Mouse (Mus musculus) neural tube, embryonic 13.5 days (tissue): ENCODE data around the gene Dock2. TPM values are rescaled to one million over a fixed set of nuclear protein-coding genes. Genes with fewer than 3 reads are reported as not detected.

Experiments
- ATAC-seq: fragments of 200-750 bp; cut with Nextera tagmentation; 2 replicates; pipeline ENCODE4 v1.8.0; 2017; ENCODE audit warnings: low read depth, mild to moderate bottlenecking, moderate TSS enrichment, moderate library complexity
- H3K27ac ChIP-seq: fragments of 300-500 bp; sonication (generic); replicated peaks from 2 replicates; pipeline ENCODE4 v1.5.1; 2015; ENCODE audit warnings: moderate library complexity, mild to moderate bottlenecking, inconsistent platforms
- H3K27me3 ChIP-seq: fragments of 300-500 bp; sonication (generic); 2 replicates; pipeline ENCODE4 v1.6.1; 2015; ENCODE audit warnings: mild to moderate bottlenecking, inconsistent platforms
- H3K36me3 ChIP-seq: fragments of 300-500 bp; sonication (generic); 2 replicates; pipeline ENCODE4 v1.6.1; 2015; ENCODE audit warnings: mild to moderate bottlenecking, inconsistent platforms
- H3K4me1 ChIP-seq: fragments of 300-500 bp; sonication (generic); replicated peaks from 2 replicates; pipeline ENCODE4 v1.6.1; 2015; ENCODE audit warnings: inconsistent platforms
- H3K4me2 ChIP-seq: fragments of 300-500 bp; sonication (generic); 2 replicates; pipeline ENCODE4 v1.6.1; 2015; ENCODE audit warnings: inconsistent platforms, mild to moderate bottlenecking, moderate library complexity
- H3K4me3 ChIP-seq: fragments of 300-500 bp; sonication (generic); 2 replicates; pipeline ENCODE4 v1.5.1; 2015; ENCODE audit warnings: mild to moderate bottlenecking, inconsistent platforms
- H3K9ac ChIP-seq: fragments of 300-500 bp; sonication (generic); 2 replicates; pipeline ENCODE4 v1.6.1; 2015; ENCODE audit warnings: moderate library complexity, mild to moderate bottlenecking, inconsistent platforms
- H3K9me3 ChIP-seq: fragments of 300-500 bp; sonication (generic); 2 replicates; pipeline ENCODE4 v1.6.1; 2016; ENCODE audit warnings: inconsistent platforms
- WGBS: fragments of 180-500 bp; shearing (Covaris S2); methylation state at CpG from one replicate; pipeline ENCODE4 v1.1.7; 2015; 5-methylcytosine and 5-hydroxymethylcytosine counted together
- polyA plus RNA-seq: library from polyadenylated mRNA; unstranded; fragments of >200 nt; fragmentation: Nextera tagmentation; extraction: Ambion mirVana; gene quantifications from 2 replicates; pipeline ENCODE4 v1.2.1, GENCODE M21; 2015

Dock2 gene
- polyA plus RNA-seq, 1 experiment from 2014 or later: 0.80 TPM

DNA sequence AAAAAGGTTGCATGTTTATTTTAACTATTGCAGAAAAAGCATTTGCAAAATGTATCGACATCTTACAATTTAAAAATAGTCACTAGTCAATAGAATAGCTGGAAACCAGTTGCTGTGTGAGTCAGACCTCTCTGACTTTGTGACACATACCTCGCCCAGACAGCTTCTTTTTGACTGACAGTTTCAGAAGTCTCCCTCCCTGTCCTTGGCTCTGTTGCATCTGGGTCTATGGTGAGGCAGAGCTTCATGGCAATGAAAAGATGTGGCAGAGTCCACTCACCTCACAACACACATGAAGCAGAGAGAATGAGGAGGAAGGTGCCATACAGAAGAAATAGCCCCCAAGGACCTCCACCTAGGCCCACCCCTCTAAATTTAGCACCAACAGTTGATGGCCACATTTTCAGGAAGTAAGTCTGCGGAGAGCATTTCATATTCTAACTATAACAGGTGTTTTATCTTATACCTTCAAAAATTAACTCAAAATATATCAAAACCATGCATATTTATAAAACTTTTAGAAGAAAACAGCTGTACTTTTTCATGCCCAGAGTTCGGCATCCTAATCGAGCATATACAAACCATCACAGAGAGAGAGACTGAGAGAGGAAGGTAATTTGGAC lies 19.8 kb downstream of the Dock2 start:
- ATAC-seq: no peak
- Histone ChIP-seq H3K9me3 (0 out of 2 replicates have a peak, but pooled peaks cover 5% of the 10 kb centered on the region), H3K36me3 (no peaks in the 10 kb centered on the region), H3K9ac (no peak overlapping the region), H3K4me1 (no peaks in the 10 kb centered on the region), H3K27ac (no peak overlapping the region), H3K4me3 (no peak overlapping the region), H3K4me2 (no peak overlapping the region), H3K27me3 (no peaks in the 10 kb centered on the region)
- 88% methylated on average over 5 of the region's 5 CpGs for WGBS

DNA sequence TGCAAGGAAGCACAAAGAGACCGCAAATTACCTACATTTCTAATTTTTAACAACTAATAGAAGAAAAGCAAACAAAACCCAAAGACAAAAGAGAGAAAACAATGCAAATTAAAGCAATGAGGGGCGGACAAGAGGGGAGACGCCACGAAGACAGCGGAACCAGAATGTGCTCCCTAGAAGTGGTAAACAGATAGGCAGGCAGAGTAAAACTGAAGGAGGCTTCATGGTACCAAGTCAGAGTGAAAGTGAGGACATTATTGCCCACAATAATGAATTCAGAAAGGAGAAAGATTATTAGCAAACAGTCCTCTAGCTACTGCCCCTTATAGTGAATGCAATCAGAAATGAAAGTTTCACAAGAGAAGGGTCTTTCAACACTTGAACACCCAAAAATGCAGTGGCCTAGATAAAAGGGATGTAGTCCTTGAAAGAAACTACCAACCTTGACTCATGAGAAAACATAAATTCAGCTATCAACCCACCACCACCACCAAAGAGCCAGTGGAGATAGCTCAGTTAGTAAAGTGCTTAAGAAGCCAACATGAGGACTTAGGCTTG lies 21.0 kb downstream of the Dock2 start:
- Histone ChIP-seq H3K27ac (no peak overlapping the region), H3K4me1 (no peaks in the 10 kb centered on the region), H3K9ac (no peak overlapping the region), H3K4me3 (no peak overlapping the region), H3K4me2 (no peak overlapping the region), H3K36me3 (no peaks in the 10 kb centered on the region), H3K27me3 (no peaks in the 10 kb centered on the region), H3K9me3 (0 out of 2 replicates have a peak, but pooled peaks cover 5% of the 10 kb centered on the region)
- WGBS: 89% methylated on average over 5 of the region's 5 CpGs
- no peak for ATAC-seq

DNA sequence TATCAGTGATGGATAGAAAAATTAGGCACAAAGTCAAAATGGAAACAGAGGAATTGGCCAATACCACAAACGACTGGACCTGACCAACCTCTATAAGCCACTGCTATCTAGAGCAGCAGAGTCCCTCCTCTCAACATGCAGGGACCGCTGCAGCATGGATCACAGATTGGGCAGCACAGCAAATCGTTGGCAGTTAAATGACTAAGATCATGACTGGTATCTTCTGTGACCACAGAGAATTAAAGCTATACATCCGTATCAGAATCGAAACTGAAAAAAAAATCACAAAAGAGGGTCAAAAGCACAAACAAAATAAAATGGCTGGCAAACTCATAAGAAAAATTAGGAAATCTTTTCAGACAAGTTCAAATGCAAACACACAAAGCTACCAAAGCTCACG lies 21.6 kb downstream of the Dock2 start:
- no peak for ATAC-seq
- Histone ChIP-seq H3K4me3 (no peak overlapping the region), H3K9me3 (0 out of 2 replicates have a peak, but pooled peaks cover 5% of the 10 kb centered on the region), H3K4me1 (no peaks in the 10 kb centered on the region), H3K27ac (no peak overlapping the region), H3K36me3 (no peaks in the 10 kb centered on the region), H3K4me2 (no peak overlapping the region), H3K27me3 (no peaks in the 10 kb centered on the region), H3K9ac (no peak overlapping the region)
- WGBS: 86% methylated on average over 6 of the region's 6 CpGs

DNA sequence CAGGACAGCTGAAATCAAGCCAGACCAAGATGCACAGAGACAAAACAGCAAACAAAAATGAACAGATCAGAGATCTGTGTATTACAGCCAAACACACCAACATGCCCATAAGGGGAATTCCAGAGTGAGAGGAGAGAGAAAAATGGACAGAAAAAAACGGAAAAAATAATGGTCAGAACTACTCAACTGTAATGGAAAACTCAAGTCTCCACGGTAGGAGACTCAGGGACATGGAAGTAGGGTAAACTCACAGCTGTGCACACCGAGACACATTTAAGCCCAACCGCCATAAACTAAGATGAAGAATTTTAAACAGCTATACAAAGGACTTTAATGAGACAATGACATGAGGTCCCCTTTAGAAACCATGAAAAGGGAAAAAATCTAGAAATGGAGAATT lies 24.1 kb downstream of the Dock2 start:
- no peak overlapping the region for H3K9ac ChIP-seq
- ATAC-seq: no peak
- 84% methylated on average over 4 of the region's 4 CpGs for WGBS
- no peak overlapping the region for H3K4me3 ChIP-seq
- no peaks in the 10 kb centered on the region for H3K36me3 ChIP-seq
- no peaks in the 10 kb centered on the region for H3K9me3 ChIP-seq
- no peak overlapping the region for H3K4me2 ChIP-seq
- H3K27me3 ChIP-seq: no peaks in the 10 kb centered on the region
- no peak overlapping the region for H3K27ac ChIP-seq
- no peaks in the 10 kb centered on the region for H3K4me1 ChIP-seq

DNA sequence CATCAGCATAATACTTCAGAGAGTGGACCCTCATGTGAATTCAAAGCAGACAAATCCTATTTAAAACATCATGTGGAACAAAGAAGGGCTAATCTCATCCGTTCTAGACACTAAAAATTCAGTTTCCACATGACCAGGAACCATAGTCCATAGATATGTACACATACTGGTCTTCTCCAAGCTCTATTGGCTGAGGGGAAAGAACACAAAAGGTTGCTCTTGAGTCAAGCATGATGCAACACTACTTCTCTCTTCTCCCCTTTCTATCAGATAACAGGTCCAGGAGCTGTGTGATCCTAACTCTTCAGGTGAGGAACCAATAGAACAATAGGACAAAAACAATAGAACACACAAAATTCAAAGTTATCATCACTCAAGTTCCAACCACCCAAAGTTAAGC lies 42.6 kb downstream of the Dock2 start:
- no peak overlapping the region for H3K9ac ChIP-seq
- no peak for ATAC-seq
- 65% methylated on average over 1 of the region's 1 CpGs for WGBS

DNA sequence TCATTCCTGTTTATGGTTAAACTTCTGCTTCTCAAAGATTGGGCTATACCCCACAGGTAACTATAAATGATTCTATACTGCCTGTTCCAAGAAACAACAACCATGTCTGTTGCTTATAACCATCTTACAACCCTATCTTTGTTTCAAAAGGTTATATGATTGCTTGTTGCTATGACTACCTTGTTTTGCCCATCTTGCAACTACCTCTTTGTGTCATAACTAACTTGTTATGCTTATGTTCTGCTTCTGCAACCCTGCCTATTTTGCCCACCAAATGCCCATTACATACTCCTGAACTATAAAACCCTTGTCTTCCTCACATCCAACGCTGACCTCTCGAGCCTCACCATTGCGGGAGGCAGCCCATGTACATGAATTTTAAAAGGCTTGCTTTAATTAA lies 43.9 kb downstream of the Dock2 start:
- no peak for ATAC-seq
- H3K9ac ChIP-seq: no peak overlapping the region
- H3K27me3 ChIP-seq: no peaks in the 10 kb centered on the region
- H3K9me3 ChIP-seq: no peaks in the 10 kb centered on the region
- no peaks in the 10 kb centered on the region for H3K36me3 ChIP-seq
- no peak overlapping the region for H3K4me2 ChIP-seq
- H3K27ac ChIP-seq: no peak overlapping the region
- WGBS: 94% methylated on average over 3 of the region's 3 CpGs
- H3K4me1 ChIP-seq: no peaks in the 10 kb centered on the region
- no peak overlapping the region for H3K4me3 ChIP-seq

More for the DNA sequence above, 42.6 kb downstream of the Dock2 start:
- H3K4me1 ChIP-seq: no peaks in the 10 kb centered on the region
- H3K27ac ChIP-seq: no peak overlapping the region
- no peaks in the 10 kb centered on the region for H3K27me3 ChIP-seq
- no peaks in the 10 kb centered on the region for H3K9me3 ChIP-seq
- no peaks in the 10 kb centered on the region for H3K36me3 ChIP-seq
- H3K4me2 ChIP-seq: no peak overlapping the region
- H3K4me3 ChIP-seq: no peak overlapping the region

DNA sequence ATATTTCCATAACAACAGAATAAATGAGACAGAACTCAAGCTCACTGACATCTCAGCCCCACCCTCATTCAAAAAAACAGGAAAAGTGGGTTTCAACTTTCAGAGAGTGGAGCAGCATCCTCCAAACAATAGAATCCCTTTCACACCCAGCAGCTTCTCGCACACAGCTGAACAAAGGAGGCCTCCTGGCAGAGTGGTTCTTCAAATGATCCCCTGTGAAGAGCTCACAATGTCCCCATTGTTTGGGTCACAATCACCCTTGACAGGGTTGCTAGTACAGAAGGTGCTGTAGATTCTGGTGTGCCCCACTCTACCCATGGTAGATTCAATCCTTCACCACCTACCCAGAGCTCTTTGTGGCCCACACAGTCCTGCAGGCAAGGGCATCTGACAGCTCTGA lies 44.7 kb downstream of the Dock2 start:
- H3K27ac ChIP-seq: no peak overlapping the region
- ATAC-seq: no peak
- H3K27me3 ChIP-seq: no peaks in the 10 kb centered on the region
- no peak overlapping the region for H3K4me3 ChIP-seq
- H3K9me3 ChIP-seq: no peaks in the 10 kb centered on the region
- H3K4me1 ChIP-seq: no peaks in the 10 kb centered on the region
- 6% methylated on average over 1 of the region's 1 CpGs for WGBS
- H3K9ac ChIP-seq: no peak overlapping the region
- H3K4me2 ChIP-seq: no peak overlapping the region
- no peaks in the 10 kb centered on the region for H3K36me3 ChIP-seq

DNA sequence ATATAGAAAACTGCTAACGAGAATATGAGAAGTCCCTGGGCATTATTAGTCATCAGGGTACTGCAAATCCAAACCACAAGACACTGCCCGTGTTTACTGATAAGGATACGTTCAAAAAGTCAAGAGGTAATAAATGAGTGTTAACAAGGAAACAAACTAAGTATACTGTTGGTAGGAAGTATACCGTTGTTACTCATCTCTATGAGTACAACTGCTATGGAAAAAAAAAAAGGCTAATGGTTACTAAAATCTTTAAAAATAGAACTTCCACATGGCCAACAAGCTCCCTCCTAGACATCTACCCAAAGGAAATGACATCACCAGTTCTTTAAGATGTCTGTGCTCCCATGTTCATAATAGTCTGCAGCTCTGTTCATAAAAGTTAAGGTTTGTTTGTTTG lies 46.5 kb downstream of the Dock2 start:
- no peak for ATAC-seq
- Histone ChIP-seq H3K9ac (no peak overlapping the region), H3K4me3 (no peak overlapping the region), H3K27me3 (no peaks in the 10 kb centered on the region), H3K9me3 (no peaks in the 10 kb centered on the region), H3K36me3 (no peaks in the 10 kb centered on the region), H3K27ac (no peak overlapping the region), H3K4me2 (no peak overlapping the region), H3K4me1 (no peaks in the 10 kb centered on the region)
- 91% methylated on average over 4 of the region's 4 CpGs for WGBS

DNA sequence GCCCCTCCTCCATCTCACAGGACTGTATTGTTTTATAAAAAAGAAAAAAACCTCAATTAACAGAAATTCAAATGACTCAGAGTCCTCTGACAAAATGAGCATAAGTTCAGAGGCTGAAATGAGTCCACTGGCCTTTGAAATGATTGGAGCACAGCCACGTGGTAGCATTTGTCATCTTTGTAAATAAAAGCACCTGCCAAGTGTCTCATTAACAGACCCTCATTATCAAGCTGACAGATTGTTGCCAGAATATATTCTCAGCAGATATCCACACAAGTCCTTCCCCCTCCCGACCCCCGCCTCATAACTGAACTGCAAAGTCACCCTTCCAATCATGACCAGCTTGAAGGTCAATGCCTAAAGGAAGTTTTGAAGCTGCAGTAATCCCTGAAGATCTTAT lies 49.7 kb downstream of the Dock2 start:
- no peaks in the 10 kb centered on the region for H3K36me3 ChIP-seq
- no peak overlapping the region for H3K9ac ChIP-seq
- H3K9me3 ChIP-seq: no peaks in the 10 kb centered on the region
- no peaks in the 10 kb centered on the region for H3K4me1 ChIP-seq
- H3K27me3 ChIP-seq: no peaks in the 10 kb centered on the region
- WGBS: 74% methylated on average over 3 of the region's 3 CpGs
- ATAC-seq: no peak
- H3K4me3 ChIP-seq: no peak overlapping the region
- H3K27ac ChIP-seq: no peak overlapping the region
- no peak overlapping the region for H3K4me2 ChIP-seq

DNA sequence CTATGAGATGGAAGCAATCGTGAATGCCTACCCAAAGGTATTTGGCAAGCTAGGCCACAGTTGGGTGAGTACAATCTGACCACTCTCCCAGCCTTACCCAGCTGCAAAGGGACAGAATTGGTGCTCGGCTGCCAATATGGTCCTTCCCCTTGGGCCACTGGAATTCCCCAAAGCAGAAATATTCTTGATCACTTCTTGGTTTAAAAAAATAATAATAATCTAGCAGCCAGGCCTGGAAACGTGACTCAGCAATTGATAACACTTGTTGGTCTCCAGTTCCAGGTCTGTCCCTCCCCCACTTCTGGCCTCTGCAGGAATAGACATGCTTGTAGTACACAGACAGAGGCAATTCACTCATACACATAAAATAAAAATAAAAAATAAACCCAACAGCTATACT lies 56.2 kb downstream of the Dock2 start:
- Histone ChIP-seq H3K4me3 (no peak overlapping the region), H3K27me3 (no peaks in the 10 kb centered on the region), H3K4me1 (no peaks in the 10 kb centered on the region), H3K36me3 (no peaks in the 10 kb centered on the region), H3K27ac (no peak overlapping the region), H3K4me2 (no peak overlapping the region), H3K9me3 (no peaks in the 10 kb centered on the region), H3K9ac (no peak overlapping the region)
- ATAC-seq: no peak
- 83% methylated on average over 3 of the region's 3 CpGs for WGBS

DNA sequence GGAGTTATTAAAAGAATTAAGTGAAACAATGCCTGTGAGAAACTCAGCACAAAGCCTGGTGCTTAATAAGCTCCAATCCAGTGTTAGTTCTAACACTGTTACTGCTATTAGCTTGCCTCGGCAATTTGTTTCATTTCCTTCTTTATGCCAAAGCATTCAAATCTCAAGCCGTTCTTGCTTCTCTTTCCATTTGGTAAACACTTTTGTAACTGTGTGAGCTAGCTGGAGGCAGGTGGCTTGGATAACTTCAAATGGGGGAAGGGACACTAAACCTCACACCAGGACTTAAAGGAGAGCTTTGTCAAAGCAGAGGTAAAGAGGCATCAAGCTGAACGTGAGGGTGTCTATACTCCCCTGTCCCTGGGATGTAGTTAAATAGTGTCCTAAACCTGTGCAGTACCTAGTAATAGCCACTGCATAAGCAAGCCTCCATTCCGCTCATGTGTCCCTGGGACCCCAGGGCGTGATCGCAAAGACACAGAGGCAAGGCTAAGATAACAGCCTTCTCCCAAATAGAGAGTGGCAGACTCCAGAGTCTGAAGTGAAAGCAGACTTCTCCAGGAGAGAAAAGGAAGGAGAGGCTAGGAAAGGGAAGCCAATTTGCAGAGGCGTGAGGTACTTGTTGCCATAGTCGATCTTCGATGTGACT lies 56.9 kb downstream of the Dock2 start:
- Histone ChIP-seq H3K4me2 (no peak overlapping the region), H3K27ac (no peak overlapping the region), H3K36me3 (no peaks in the 10 kb centered on the region), H3K4me1 (no peaks in the 10 kb centered on the region), H3K4me3 (no peak overlapping the region), H3K9me3 (no peaks in the 10 kb centered on the region), H3K27me3 (no peaks in the 10 kb centered on the region), H3K9ac (no peak overlapping the region)
- ATAC-seq: no peak
- WGBS: 81% methylated on average over 9 of the region's 9 CpGs

DNA sequence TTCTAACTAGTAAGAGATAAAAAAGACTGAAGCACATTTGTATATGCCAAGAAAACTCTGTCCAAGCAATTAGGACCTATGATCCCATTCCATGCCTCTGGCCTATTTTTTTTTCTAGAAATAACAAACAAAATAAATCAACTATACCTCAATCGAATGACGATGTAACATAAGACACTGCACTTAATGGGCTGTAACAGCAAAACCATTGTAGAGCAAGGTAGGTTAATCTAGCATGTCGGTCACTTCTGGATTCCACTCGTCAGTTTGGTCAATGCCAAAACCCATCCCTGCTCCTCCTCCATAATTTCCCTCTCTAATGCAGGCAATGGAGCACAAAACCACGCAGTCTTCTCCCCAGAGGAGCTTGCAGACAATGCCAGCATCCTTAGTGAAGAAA lies 70.3 kb downstream of the Dock2 start:
- H3K4me1 ChIP-seq: no peaks in the 10 kb centered on the region; the same call in 1 of the 2 replicates
- 54% methylated on average over 5 of the region's 5 CpGs for WGBS
- ATAC-seq: no peak
- no peaks in the 10 kb centered on the region for H3K27me3 ChIP-seq
- no peak overlapping the region for H3K9ac ChIP-seq
- H3K27ac ChIP-seq: no peak overlapping the region
- no peak overlapping the region for H3K4me3 ChIP-seq
- H3K9me3 ChIP-seq: no peaks in the 10 kb centered on the region
- no peak overlapping the region for H3K4me2 ChIP-seq
- no peaks in the 10 kb centered on the region for H3K36me3 ChIP-seq

DNA sequence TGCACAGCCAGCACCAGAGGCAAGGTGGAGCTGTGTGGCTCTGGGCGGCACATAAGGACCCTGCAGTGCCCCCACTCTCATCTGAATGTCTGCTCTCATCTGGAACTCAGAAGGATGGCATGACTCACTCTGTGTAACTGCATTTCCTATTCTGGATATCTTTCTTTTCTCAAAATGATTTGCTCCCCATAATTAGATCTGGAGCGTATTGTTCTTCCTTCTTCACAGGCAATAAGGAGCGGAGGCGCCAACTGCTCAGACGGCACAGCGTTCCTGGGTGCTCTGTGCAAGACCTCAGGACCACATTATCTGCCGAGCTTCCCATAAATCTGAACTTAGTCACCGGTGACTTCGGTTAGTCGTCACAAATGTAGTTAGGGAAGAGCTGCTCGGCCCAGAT lies 75.4 kb downstream of the Dock2 start:
- no peak overlapping the region for H3K4me2 ChIP-seq
- H3K9ac ChIP-seq: no peak overlapping the region
- no peak for ATAC-seq
- H3K27ac ChIP-seq: no peak overlapping the region
- H3K9me3 ChIP-seq: no peaks in the 10 kb centered on the region
- no peaks in the 10 kb centered on the region for H3K27me3 ChIP-seq
- no peaks in the 10 kb centered on the region for H3K36me3 ChIP-seq
- no peaks in the 10 kb centered on the region; the same call in 1 of the 2 replicates for H3K4me1 ChIP-seq
- H3K4me3 ChIP-seq: no peak overlapping the region
- WGBS: 71% methylated on average over 11 of the region's 11 CpGs
